Comparison of ENCODE assay signal across 7 mouse cellular contexts in genomic region chr4:140630651-140631241, GRCm38 (mm10). TPM values are rescaled to one million over a fixed set of nuclear protein-coding genes. Genes with fewer than 3 reads are reported as not detected.
DNase-seq lines count a peak whose midpoint lies in the region; ATAC-seq and TF ChIP-seq lines count a peak whose summit lies in the region.

No protein-coding gene starts in this region.

- no peak for TF ChIP-seq POLR2A in testis, adult 2 months (IDR thresholded peaks at IDR 0.05; ENCODE audit: control insufficient read depth, low read depth, low read length)

- intact Hi-C loops in heart, postnatal 25 days (cut with DNase I) = no loop called here

- no peak overlapping the region for H3K9ac ChIP-seq in embryonic facial prominence, embryonic 14.5 days (ENCODE audit: low read depth, low read length)
- H3K9ac ChIP-seq in liver, embryonic 15.5 days = no peak overlapping the region

- no peaks in the 10 kb centered on the region for H3K27me3 ChIP-seq in embryonic facial prominence, embryonic 14.5 days (replicated peaks; ENCODE audit: control insufficient read depth, insufficient read depth, low read length)
- no peaks in the 10 kb centered on the region for H3K27me3 ChIP-seq in liver, embryonic 15.5 days
- no peaks in the 10 kb centered on the region for H3K27me3 ChIP-seq in testis, adult 2 months (ENCODE audit: control insufficient read depth, insufficient read depth, low read length)

- H3K27ac ChIP-seq in embryonic facial prominence, embryonic 14.5 days (replicated peaks; ENCODE audit: low read depth, low read length) = peak overlapping the region; percentile 65
- no peak overlapping the region for H3K27ac ChIP-seq in liver, embryonic 15.5 days (replicated peaks)
- peak overlapping the region; percentile 55; the same call in 1 of the 2 replicates for H3K27ac ChIP-seq in testis, adult 2 months (ENCODE audit: control insufficient read depth, insufficient read depth, low read depth, low read length)

- peaks cover 3% of the 10 kb centered on the region; the same call in 1 of the 2 replicates for H3K4me1 ChIP-seq in embryonic facial prominence, embryonic 14.5 days (ENCODE audit: control insufficient read depth, insufficient read depth, low read length)
- peaks cover 17% of the 10 kb centered on the region for H3K4me1 ChIP-seq in liver, embryonic 15.5 days (replicated peaks)
- peaks cover 2% of the 10 kb centered on the region; the same call in 1 of the 2 replicates for H3K4me1 ChIP-seq in testis, adult 2 months (ENCODE audit: control insufficient read depth, insufficient read depth, low read length)

- DNase-seq in right cerebral cortex, adult 2 months (ENCODE audit: low spot score in 2 of 2) = peak; percentile 37 to 47
- no peak for DNase-seq in right cerebral cortex, postnatal 36 days (ENCODE audit: low spot score in 2 of 2)
- DNase-seq in embryonic facial prominence, embryonic 14.5 days (ENCODE audit: low spot score) = peak; percentile 34
- peak; percentile 59 for DNase-seq in heart, postnatal 25 days (ENCODE audit: low spot score)
- no peak for DNase-seq in thymus, postnatal 10 days (ENCODE audit: low spot score in 2 of 2)

- H3K4me3 ChIP-seq in embryonic facial prominence, embryonic 14.5 days (ENCODE audit: low read depth, low read length) = no peak overlapping the region
- no peak overlapping the region for H3K4me3 ChIP-seq in liver, embryonic 15.5 days (replicated peaks)
- no peak overlapping the region for H3K4me3 ChIP-seq in testis, adult 2 months (ENCODE audit: control insufficient read depth, low read depth, low read length)

- 33% methylated on average over 15 of the region's 15 CpGs for WGBS in embryonic facial prominence, embryonic 14.5 days
- WGBS in liver, embryonic 15.5 days (ENCODE audit: insufficient replicate concordance) = 35% methylated on average over 15 of the region's 15 CpGs

- no peak overlapping the region for H3K4me2 ChIP-seq in embryonic facial prominence, embryonic 14.5 days (ENCODE audit: low read depth, low read length)
- no peak overlapping the region for H3K4me2 ChIP-seq in liver, embryonic 15.5 days

- ATAC-seq in embryonic facial prominence, embryonic 14.5 days (ENCODE audit: low read depth) = peak; percentile 33
- ATAC-seq in liver, embryonic 15.5 days (ENCODE audit: insufficient read depth) = peak; percentile 14; the same call in 1 of the 2 replicates

- no peak for TF ChIP-seq CTCF in testis, adult 2 months (IDR thresholded peaks at IDR 0.05; ENCODE audit: control insufficient read depth, insufficient read depth, insufficient replicate concordance, low read depth, low read length)

- H3K36me3 ChIP-seq in embryonic facial prominence, embryonic 14.5 days (ENCODE audit: control insufficient read depth, insufficient read depth, low read length) = no peaks in the 10 kb centered on the region
- no peaks in the 10 kb centered on the region for H3K36me3 ChIP-seq in liver, embryonic 15.5 days (replicated peaks)
- H3K36me3 ChIP-seq in testis, adult 2 months (ENCODE audit: control insufficient read depth, insufficient read depth, low read length) = no peaks in the 10 kb centered on the region

- H3K9me3 ChIP-seq in embryonic facial prominence, embryonic 14.5 days (ENCODE audit: control insufficient read depth, low read length) = no peaks in the 10 kb centered on the region
- no peaks in the 10 kb centered on the region for H3K9me3 ChIP-seq in liver, embryonic 15.5 days (replicated peaks)

RNA-seq across cellular contexts. Expression of gene Arhgef10l, which starts 35.1 kb away (rescaled TPM):
- polyA plus RNA-seq in embryonic facial prominence, embryonic 14.5 days (2014; fragmentation: Nextera tagmentation; extraction: Ambion mirVana) = 13.4 and 14.8 TPM in 2 replicates
- total RNA-seq in heart, postnatal 25 days (2021) = 10 to 100 TPM; 62.4 to 63.9 TPM
- 4.8 and 6.5 TPM in 2 replicates for polyA plus RNA-seq in liver, embryonic 15.5 days (2015; fragmentation: Nextera tagmentation; extraction: Ambion mirVana)
- 5.9 and 7.2 TPM in 2 replicates for polyA plus RNA-seq in testis, adult 2 months (2012; rRNA removed)

Comparison
In these comparisons a context has a peak if more than half of its experiments do, and no peak if none do; other contexts are left out.
1. DNase-seq: peak in right cerebral cortex, adult 2 months (2 of 2), embryonic facial prominence, embryonic 14.5 days (single experiment) and heart, postnatal 25 days (single experiment); none in right cerebral cortex, postnatal 36 days (0 of 2) and thymus, postnatal 10 days (0 of 2).